Mouse (Mus musculus) midbrain, embryonic 12.5 days (tissue): Measurements from ENCODE around the gene Tcf3. TPM values are rescaled to one million over a fixed set of nuclear protein-coding genes. Genes with fewer than 3 reads are reported as not detected.

ENCODE experiments used
- ATAC-seq: fragments of 200-750 bp; cut with Nextera tagmentation; 2 replicates; pipeline ENCODE4 v1.8.0; 2017; ENCODE audit warnings: low read depth, moderate TSS enrichment, moderate library complexity; ENCODE audit not compliant: low FRiP score
- H3K27ac ChIP-seq: fragments of 300-500 bp; sonication (generic); replicated peaks from 2 replicates; pipeline ENCODE4 v1.5.1; 2016; ENCODE audit warnings: mild to moderate bottlenecking
- H3K27me3 ChIP-seq: fragments of 300-500 bp; sonication (generic); 2 replicates; pipeline ENCODE4 v1.6.1; 2016; ENCODE audit warnings: mild to moderate bottlenecking
- H3K36me3 ChIP-seq: fragments of 300-500 bp; sonication (generic); 2 replicates; pipeline ENCODE4 v1.6.1; 2016
- H3K4me1 ChIP-seq: fragments of 300-500 bp; sonication (generic); 2 replicates; pipeline ENCODE4 v1.6.1; 2016
- H3K4me2 ChIP-seq: fragments of 300-500 bp; sonication (generic); replicated peaks from 2 replicates; pipeline ENCODE4 v1.6.1; 2016; ENCODE audit warnings: mild to moderate bottlenecking, moderate library complexity
- H3K4me3 ChIP-seq: fragments of 300-500 bp; sonication (generic); 2 replicates; pipeline ENCODE4 v1.5.1; 2016; ENCODE audit warnings: mild to moderate bottlenecking
- H3K9ac ChIP-seq: fragments of 300-500 bp; sonication (generic); replicated peaks from 2 replicates; pipeline ENCODE4 v1.6.1; 2016; ENCODE audit warnings: mild to moderate bottlenecking, moderate library complexity
- H3K9me3 ChIP-seq: fragments of 300-500 bp; sonication (generic); 2 replicates; pipeline ENCODE4 v1.6.1; 2016; ENCODE audit warnings: mild to moderate bottlenecking
- WGBS: fragments of 180-500 bp; shearing (Covaris S2); methylation state at CpG from one replicate; pipeline ENCODE4 v1.1.7; 2016; 5-methylcytosine and 5-hydroxymethylcytosine counted together
- microRNA-seq: library from miRNA; unstranded; fragments of <30 nt; microRNA quantifications from one replicate; pipeline ENCODE4, GENCODE M21; 2017
- polyA plus RNA-seq: library from polyadenylated mRNA; unstranded; fragments of >200 nt; fragmentation: Nextera tagmentation; extraction: Ambion mirVana; gene quantifications from 2 replicates; pipeline ENCODE4 v1.2.1, GENCODE M21; 2016

Gene Tcf3
- polyA plus RNA-seq, 1 experiment from 2014 or later, result 185 TPM

DNA sequence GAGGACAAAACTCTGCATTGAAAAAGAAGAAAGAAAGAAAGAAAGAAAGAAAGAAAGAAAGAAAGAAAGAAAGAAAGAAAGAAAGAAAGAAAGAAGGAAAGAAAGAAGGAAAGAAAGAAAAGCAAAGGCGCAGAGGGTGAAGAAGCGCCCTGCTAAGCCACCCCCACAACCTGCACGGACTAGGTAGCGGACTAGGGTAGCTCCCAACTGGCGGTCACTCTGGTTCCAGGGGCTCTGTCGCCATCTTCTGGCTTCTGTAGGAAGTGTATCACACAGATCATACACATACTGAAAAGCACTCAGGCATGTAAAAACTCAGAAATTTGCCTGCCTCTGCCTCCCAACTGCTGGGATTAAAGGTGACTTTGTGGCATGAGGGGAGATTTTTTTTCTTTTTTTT, 59.4 kb downstream of the Tcf3 start:
- H3K4me2 ChIP-seq, result no peak overlapping the region
- H3K27me3 ChIP-seq, result peaks cover 10% of the 10 kb centered on the region
- no peaks in the 10 kb centered on the region for H3K9me3 ChIP-seq
- ATAC-seq, result no peak
- no peak overlapping the region for H3K27ac ChIP-seq
- no peaks in the 10 kb centered on the region for H3K36me3 ChIP-seq
- H3K4me1 ChIP-seq, result peaks cover 9% of the 10 kb centered on the region; the same call in 1 of the 2 replicates
- H3K9ac ChIP-seq, result no peak overlapping the region
- no peak overlapping the region for H3K4me3 ChIP-seq
- 18% methylated on average over 6 of the region's 6 CpGs for WGBS

GRCm38 (mm10) chr10:80372706-80373105, 60.7 kb downstream of the Tcf3 start:
- ATAC-seq, result no peak
- H3K36me3 ChIP-seq, result no peaks in the 10 kb centered on the region
- H3K4me1 ChIP-seq, result peaks cover 9% of the 10 kb centered on the region; the same call in 1 of the 2 replicates
- 84% methylated on average over 6 of the region's 6 CpGs for WGBS
- peaks cover 10% of the 10 kb centered on the region for H3K27me3 ChIP-seq
- no peak overlapping the region for H3K4me2 ChIP-seq
- peaks cover 5% of the 10 kb centered on the region for H3K9me3 ChIP-seq
- no peak overlapping the region for H3K27ac ChIP-seq
- no peak overlapping the region for H3K9ac ChIP-seq
- H3K4me3 ChIP-seq, result no peak overlapping the region

DNA sequence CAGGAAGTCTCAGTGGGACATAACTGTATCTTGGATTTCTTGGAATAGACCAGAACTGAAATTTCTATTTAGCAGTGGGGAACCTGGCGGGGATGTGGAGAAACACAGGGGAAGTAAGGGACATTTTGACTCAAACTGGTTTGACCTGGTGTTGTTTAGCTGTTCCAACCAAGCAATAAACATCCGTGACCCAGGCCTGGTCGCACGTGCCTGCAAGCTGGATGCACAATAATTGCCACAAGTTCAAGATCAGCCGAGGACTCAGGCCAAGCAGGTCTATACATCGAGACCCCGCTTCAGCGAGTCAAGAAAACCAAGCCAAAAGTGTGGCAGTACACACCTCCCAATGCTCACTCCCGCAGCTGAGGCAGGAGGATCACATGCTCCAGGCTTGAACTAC, 61.5 kb downstream of the Tcf3 start:
- Histone ChIP-seq H3K4me2 (peak overlapping the region; percentile 35), H3K4me1 (peaks cover 9% of the 10 kb centered on the region; the same call in 1 of the 2 replicates), H3K9me3 (peaks cover 5% of the 10 kb centered on the region), H3K4me3 (0 out of 2 replicates have a peak overlapping the region, but pooled peaks have one; percentile 13), H3K27me3 (peaks cover 15% of the 10 kb centered on the region), H3K36me3 (no peaks in the 10 kb centered on the region), H3K9ac (0 out of 2 replicates have a peak overlapping the region, but pooled peaks have one; percentile 12), H3K27ac (peak overlapping the region; percentile 39; the same call in 1 of the 2 replicates)
- WGBS, result 52% methylated on average over 9 of the region's 9 CpGs
- no peak for ATAC-seq

- H3K27me3 ChIP-seq, result peaks cover 16% of the 10 kb centered on the region
- 0 out of 2 replicates have a peak overlapping the region, but pooled peaks have one; percentile 12 for H3K9ac ChIP-seq
- H3K9me3 ChIP-seq, result peaks cover 5% of the 10 kb centered on the region
- peak overlapping the region; percentile 35 for H3K4me2 ChIP-seq
- no peaks in the 10 kb centered on the region for H3K36me3 ChIP-seq
- ATAC-seq, result peak; percentile 81
- peak overlapping the region; percentile 39; the same call in 1 of the 2 replicates for H3K27ac ChIP-seq
- WGBS, result 7% methylated on average over 12 of the region's 12 CpGs
- H3K4me3 ChIP-seq, result 0 out of 2 replicates have a peak overlapping the region, but pooled peaks have one; percentile 13
- peaks cover 9% of the 10 kb centered on the region; the same call in 1 of the 2 replicates for H3K4me1 ChIP-seq
Measured at GRCm38 (mm10) chr10:80371411-80371966, 62.0 kb downstream of the Tcf3 start.

DNA sequence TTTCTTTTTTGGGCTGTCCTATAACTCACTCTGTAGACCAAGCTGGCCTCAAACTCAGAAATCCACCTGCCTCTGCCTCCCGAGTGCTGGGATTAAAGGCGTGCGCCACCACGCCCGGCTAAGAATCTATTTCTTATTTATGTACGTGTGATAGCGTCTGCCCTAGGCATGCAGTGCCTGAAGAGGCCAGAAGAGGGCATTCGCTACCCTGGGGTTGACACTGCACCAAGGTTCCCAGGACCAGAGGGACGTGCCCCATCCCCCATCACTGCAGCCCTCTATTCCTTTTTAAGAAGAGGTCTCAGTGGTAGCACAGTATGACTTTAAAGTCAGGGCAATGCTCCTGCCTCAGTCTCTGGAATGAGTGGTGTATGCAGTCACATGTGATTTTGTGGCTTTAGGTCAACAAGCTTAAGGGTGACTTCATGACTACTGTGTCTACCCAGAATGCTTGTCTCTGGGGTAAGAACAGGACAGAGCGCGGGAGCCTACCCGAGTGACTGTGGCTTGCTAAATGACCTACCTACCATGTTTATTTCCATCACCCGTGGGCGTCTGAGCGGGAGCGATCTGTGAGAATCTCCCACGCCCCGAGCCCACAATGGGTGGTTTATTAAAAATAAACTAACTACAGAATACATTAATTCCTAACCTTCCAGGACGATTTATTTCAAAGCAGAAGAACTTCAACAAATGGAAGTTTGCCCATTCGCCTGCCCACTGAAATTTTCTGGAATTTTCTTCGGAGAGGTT, 63.3 kb downstream of the Tcf3 start:
- H3K27ac ChIP-seq, result no peak overlapping the region
- H3K9me3 ChIP-seq, result peaks cover 5% of the 10 kb centered on the region
- peaks cover 9% of the 10 kb centered on the region; the same call in 1 of the 2 replicates for H3K4me1 ChIP-seq
- no peak overlapping the region for H3K4me3 ChIP-seq
- 83% methylated on average over 21 of the region's 21 CpGs for WGBS
- no peak overlapping the region for H3K9ac ChIP-seq
- peaks cover 23% of the 10 kb centered on the region for H3K27me3 ChIP-seq
- no peak overlapping the region for H3K4me2 ChIP-seq
- no peak for ATAC-seq
- H3K36me3 ChIP-seq, result no peaks in the 10 kb centered on the region

- no peak overlapping the region for H3K27ac ChIP-seq
- peaks cover 16% of the 10 kb centered on the region for H3K4me1 ChIP-seq
- 84% methylated on average over 6 of the region's 6 CpGs for WGBS
- H3K9me3 ChIP-seq, result peaks cover 5% of the 10 kb centered on the region
- no peak overlapping the region for H3K9ac ChIP-seq
- no peaks in the 10 kb centered on the region for H3K36me3 ChIP-seq
- no peak overlapping the region for H3K4me3 ChIP-seq
- peaks cover 40% of the 10 kb centered on the region for H3K27me3 ChIP-seq
- H3K4me2 ChIP-seq, result no peak overlapping the region
- ATAC-seq, result no peak
Measured at GRCm38 (mm10) chr10:80368392-80368791, 65.1 kb downstream of the Tcf3 start.

DNA sequence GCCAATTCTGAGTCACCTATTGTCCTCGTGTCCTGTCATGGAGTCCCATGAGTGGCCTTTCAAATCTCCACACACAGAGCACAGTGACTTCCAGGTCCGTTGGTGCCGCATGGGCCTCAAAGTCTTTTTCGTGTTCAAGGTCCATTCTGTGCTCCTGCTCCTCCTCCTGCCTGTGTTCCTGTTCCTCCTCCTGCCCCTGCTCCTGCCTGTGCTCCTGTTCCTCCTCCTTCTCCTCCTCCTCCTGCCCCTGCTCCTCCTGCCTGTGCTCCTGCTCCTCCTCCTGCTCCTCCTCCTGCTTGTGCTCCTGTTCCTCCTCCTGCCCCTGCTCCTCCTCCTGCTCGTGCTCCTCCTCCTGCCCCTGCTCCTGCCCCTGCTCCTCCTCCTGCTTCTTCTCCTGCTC, 65.5 kb downstream of the Tcf3 start:
- Histone ChIP-seq H3K27ac (no peak overlapping the region), H3K4me2 (no peak overlapping the region)

GRCm38 (mm10) chr10:80365736-80366135, 67.7 kb downstream of the Tcf3 start:
- no peak overlapping the region for H3K27ac ChIP-seq
- H3K4me1 ChIP-seq, result peaks cover 6% of the 10 kb centered on the region
- no peaks in the 10 kb centered on the region for H3K36me3 ChIP-seq
- no peak overlapping the region for H3K9ac ChIP-seq
- ATAC-seq, result no peak
- H3K9me3 ChIP-seq, result peaks cover 5% of the 10 kb centered on the region
- peaks cover 51% of the 10 kb centered on the region for H3K27me3 ChIP-seq
- H3K4me2 ChIP-seq, result no peak overlapping the region
- no peak overlapping the region for H3K4me3 ChIP-seq
- WGBS, result 72% methylated on average over 6 of the region's 6 CpGs

More for the DNA sequence above, 65.5 kb downstream of the Tcf3 start:
- WGBS, result 67% methylated on average over 5 of the region's 5 CpGs
- no peaks in the 10 kb centered on the region for H3K36me3 ChIP-seq
- H3K9ac ChIP-seq, result no peak overlapping the region
- H3K27me3 ChIP-seq, result peaks cover 42% of the 10 kb centered on the region
- H3K4me3 ChIP-seq, result no peak overlapping the region
- ATAC-seq, result no peak
- H3K9me3 ChIP-seq, result peaks cover 5% of the 10 kb centered on the region
- H3K4me1 ChIP-seq, result peaks cover 16% of the 10 kb centered on the region

DNA sequence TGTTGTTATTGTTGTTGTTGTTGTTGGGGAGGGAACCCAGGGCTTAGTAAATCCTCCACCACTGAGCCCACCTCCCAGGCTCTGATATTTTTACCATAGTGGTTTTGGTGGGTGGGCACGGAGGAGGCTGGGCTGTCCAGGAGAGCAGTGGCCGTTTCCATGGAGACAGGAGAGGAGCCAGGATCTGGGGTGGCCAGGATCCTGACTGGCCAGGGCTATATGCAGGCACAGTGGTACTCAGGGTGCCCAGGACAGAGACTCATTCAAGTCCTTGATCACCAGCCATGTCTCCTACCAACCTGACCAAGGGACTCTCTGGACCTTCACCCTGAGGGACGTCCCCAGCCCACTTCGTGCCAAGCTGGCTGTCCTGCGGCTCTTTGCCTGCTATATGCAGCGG, 69.7 kb downstream of the Tcf3 start:
- H3K36me3 ChIP-seq, result no peaks in the 10 kb centered on the region
- no peak overlapping the region for H3K4me3 ChIP-seq
- peaks cover 6% of the 10 kb centered on the region for H3K4me1 ChIP-seq
- H3K27me3 ChIP-seq, result peaks cover 71% of the 10 kb centered on the region
- WGBS, result 33% methylated on average over 6 of the region's 6 CpGs
- no peak for ATAC-seq
- peaks cover 5% of the 10 kb centered on the region for H3K9me3 ChIP-seq
- H3K4me2 ChIP-seq, result no peak overlapping the region
- H3K9ac ChIP-seq, result no peak overlapping the region
- no peak overlapping the region for H3K27ac ChIP-seq

Small RNA genes within 50 kb of the gene (microRNA-seq; reads per million reads assigned to microRNA genes)
- gene Gm22721, result not detected

Other genes starting within 250 kb of the Tcf3 start
- 151 and 195 TPM in 2 replicates for gene Mum1, start 207.2 kb downstream of the Tcf3 start, polyA plus RNA-seq
- gene Ndufs7, start 184.5 kb downstream of the Tcf3 start, polyA plus RNA-seq, result 205 and 213 TPM in 2 replicates
- 28.1 and 29.5 TPM in 2 replicates for gene Gamt, start 172.6 kb downstream of the Tcf3 start, polyA plus RNA-seq
- 61.2 and 71.3 TPM in 2 replicates for gene Dazap1, start 172.2 kb downstream of the Tcf3 start, polyA plus RNA-seq
- 671 and 694 TPM in 2 replicates for gene Rps15, start 141.2 kb downstream of the Tcf3 start, polyA plus RNA-seq
- gene Apc2, start 137.7 kb downstream of the Tcf3 start, polyA plus RNA-seq, result 181 and 193 TPM in 2 replicates
- 36.2 and 44.5 TPM in 2 replicates for gene 2310011J03Rik, start 113.1 kb downstream of the Tcf3 start, polyA plus RNA-seq
- 2.4 and 3.7 TPM in 2 replicates for gene Pcsk4, start 104.1 kb downstream of the Tcf3 start, polyA plus RNA-seq
- gene Reep6, start 103.7 kb downstream of the Tcf3 start, polyA plus RNA-seq, result 3.1 and 4.3 TPM in 2 replicates
- 0.38 and 0.79 TPM in 2 replicates for gene Adamtsl5, start 85.2 kb downstream of the Tcf3 start, polyA plus RNA-seq
- gene Plk5, start 77.2 kb downstream of the Tcf3 start, polyA plus RNA-seq, result 0.31 and 0.52 TPM in 2 replicates
- 18.4 and 19.7 TPM in 2 replicates for gene Mex3d, start 46.0 kb downstream of the Tcf3 start, polyA plus RNA-seq
- 288 and 314 TPM in 2 replicates for gene Mbd3, start 34.1 kb downstream of the Tcf3 start, polyA plus RNA-seq
- gene Uqcr11, start 26.8 kb downstream of the Tcf3 start, polyA plus RNA-seq, result 398 and 414 TPM in 2 replicates
- 2.8 and 3.2 TPM in 2 replicates for gene Onecut3, start 61.2 kb upstream of the Tcf3 start, polyA plus RNA-seq
- 0.78 and 0.97 TPM in 2 replicates for gene Atp8b3, start 105.5 kb upstream of the Tcf3 start, polyA plus RNA-seq
- gene Rexo1, start 127.9 kb upstream of the Tcf3 start, polyA plus RNA-seq, result 36.5 and 37.3 TPM in 2 replicates
- gene Klf16, start 143.7 kb upstream of the Tcf3 start, polyA plus RNA-seq, result 6.1 and 6.2 TPM in 2 replicates
- 104 and 105 TPM in 2 replicates for gene Abhd17a, start 156.7 kb upstream of the Tcf3 start, polyA plus RNA-seq
- 63.1 and 68.4 TPM in 2 replicates for gene Scamp4, start 169.2 kb upstream of the Tcf3 start, polyA plus RNA-seq
- 7.8 and 8.7 TPM in 2 replicates for gene Adat3, start 169.2 kb upstream of the Tcf3 start, polyA plus RNA-seq
- gene Gm49322, start 172.4 kb upstream of the Tcf3 start, polyA plus RNA-seq, result 6.0 and 7.5 TPM in 2 replicates
- gene Csnk1g2, start 189.2 kb upstream of the Tcf3 start, polyA plus RNA-seq, result 180 and 194 TPM in 2 replicates
- 82.7 and 95.3 TPM in 2 replicates for gene Btbd2, start 223.4 kb upstream of the Tcf3 start, polyA plus RNA-seq
- gene Mknk2, start 244.5 kb upstream of the Tcf3 start, polyA plus RNA-seq, result 83.6 and 86.5 TPM in 2 replicates